Mouse (Mus musculus): ENCODE measurements around the gene Fam208b.
A peak's percentile ranks its signal among the peaks of the same experiment; 100 is the strongest.

Gene Fam208b

GRCm38 (mm10) chr13:3610795-3611438, at the start of gene Fam208b:
Gene Fam208b (minus strand): TSS chr13:3611108.
- peak; percentile 98 to 99 for DNase-seq

GRCm38 (mm10) chr13:3659163-3660160, 48.6 kb upstream of the Fam208b start:
- no peak for DNase-seq

- DNase-seq = no peak
Measured at GRCm38 (mm10) chr13:3654432-3654831, 43.5 kb upstream of the Fam208b start.

DNA sequence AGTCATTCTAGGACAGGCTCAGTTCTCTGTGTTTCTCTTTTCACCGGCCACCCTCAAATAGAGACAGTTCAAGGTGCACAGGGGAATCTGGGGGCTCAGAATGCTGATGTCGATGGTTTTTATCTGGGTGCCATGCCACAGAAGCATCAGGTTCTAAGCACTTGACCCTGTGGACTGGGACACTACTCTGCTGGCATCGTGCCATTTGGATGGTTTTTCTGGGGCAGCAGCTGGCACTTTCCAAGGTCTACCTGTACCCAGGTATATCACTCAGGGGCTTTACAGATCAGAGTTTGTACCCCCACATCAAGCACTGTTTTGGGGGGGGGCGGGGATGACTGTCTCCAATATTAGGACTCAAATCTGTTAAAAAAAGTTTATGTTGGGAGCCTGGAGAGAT, 39.7 kb upstream of the Fam208b start:
- no peak for DNase-seq

DNA sequence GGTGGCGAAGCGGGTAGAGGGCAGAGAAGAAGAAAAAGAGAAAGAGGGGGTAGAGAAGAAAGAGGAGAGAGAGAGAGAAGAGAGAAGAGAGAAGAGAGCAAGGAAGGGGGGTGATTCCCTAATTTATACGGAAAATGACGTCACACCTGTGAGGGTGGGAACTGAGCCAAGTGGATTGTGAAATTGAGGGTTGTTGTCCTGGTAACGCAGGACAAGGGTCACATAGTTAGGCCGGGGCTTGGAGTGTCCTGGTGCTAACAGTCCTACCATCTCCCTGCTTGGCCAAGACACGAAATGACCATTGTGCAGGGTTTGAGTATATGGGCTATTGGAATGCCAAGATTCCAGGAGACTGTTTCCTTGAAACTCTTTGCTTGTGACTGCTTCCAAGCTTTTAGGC, 35.7 kb upstream of the Fam208b start:
- no peak for DNase-seq

DNA sequence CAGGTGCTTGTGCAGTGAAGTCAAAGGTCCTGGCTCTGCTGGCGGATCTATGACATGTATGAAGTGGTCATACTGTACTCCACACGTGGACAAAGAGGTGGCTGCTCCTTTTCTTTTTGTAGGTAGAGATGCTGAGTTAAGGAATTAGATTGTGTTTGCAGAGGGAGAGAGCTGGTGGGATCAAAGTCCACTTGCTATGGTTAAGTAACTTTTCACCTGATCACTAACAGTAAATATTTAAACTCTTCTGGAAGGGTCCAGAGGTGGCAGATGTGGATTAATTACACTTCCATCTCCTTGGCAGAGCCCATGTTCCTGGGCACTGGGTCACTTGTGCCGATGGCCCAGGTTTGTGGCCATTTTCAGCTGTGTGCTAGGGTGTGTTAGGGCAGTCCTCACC, 35.0 kb upstream of the Fam208b start:
- DNase-seq = no peak

- DNase-seq = peak; percentile 30 to 31
Measured at GRCm38 (mm10) chr13:3644871-3645270, 34.0 kb upstream of the Fam208b start.

- no peak for DNase-seq
Measured at GRCm38 (mm10) chr13:3642538-3642937, 31.6 kb upstream of the Fam208b start.

- peak; percentile 55 to 57 for DNase-seq
Measured at GRCm38 (mm10) chr13:3642049-3642448, 31.1 kb upstream of the Fam208b start.

DNA sequence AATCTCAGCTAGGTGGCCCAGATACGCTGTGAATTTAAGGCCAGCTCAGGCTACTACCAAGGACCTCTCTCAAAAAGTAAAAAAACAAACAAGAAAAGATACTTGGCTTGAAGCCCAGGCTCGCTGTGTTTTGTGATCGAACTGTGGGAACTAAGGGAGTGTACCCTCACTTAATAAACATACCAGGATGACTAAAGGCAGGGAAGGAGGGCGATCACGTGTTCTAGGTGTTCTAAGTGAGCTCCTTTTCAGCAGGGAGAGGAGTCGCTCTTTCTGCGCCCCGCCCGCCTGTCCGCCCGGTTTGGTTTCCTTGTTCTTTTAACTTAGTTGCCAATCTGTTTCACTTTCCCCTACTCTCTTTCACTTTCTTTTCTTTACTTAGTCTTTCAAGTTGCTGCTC, 25.9 kb upstream of the Fam208b start:
- DNase-seq = peak; percentile 39 to 44

DNA sequence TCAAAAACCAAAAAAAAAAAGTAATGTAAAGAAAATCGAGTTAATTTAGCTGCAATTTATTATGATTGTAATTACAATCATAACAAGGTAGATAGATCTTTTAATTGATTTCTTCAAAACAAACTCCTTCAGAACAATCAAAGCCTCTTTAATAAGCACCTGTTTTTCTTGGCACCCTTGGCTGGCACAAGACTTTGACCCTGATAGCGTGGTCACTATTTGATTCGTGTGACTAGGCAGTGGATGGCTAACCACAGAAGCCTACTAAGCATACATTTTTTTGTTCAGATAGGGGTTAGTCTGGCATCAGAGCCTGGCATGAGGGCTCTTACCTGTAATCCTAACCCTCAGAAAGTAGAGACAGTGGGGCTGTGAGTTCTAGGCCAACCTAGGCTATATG, 24.2 kb upstream of the Fam208b start:
- no peak for DNase-seq

GRCm38 (mm10) chr13:3633895-3634811, 23.2 kb upstream of the Fam208b start, which contains the start of gene Asb13:
Gene Asb13 (plus strand): TSS chr13:3634032.
- peak; percentile 84 to 86 for DNase-seq

- no peak for DNase-seq
Measured at GRCm38 (mm10) chr13:3633131-3633530, 22.2 kb upstream of the Fam208b start.

DNA sequence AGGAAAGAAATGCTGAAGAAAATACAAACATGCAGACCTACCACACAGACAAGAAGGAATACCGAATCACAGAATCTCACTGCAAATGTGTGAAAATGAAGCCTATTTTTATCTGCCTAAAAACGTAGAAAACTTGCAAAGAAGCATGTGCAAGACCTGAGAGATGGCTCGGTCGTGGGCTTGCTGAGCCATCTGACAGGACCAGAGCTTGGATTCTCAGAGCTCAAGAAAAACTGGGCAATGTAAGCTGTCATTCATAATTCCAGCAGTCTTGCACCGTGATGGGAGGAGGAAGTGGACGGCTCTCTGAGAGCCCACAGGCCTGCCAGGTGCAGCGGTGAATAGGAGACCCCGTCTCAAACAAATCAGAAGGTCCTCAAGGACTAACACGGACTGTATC, 21.6 kb upstream of the Fam208b start:
- no peak for DNase-seq

DNA sequence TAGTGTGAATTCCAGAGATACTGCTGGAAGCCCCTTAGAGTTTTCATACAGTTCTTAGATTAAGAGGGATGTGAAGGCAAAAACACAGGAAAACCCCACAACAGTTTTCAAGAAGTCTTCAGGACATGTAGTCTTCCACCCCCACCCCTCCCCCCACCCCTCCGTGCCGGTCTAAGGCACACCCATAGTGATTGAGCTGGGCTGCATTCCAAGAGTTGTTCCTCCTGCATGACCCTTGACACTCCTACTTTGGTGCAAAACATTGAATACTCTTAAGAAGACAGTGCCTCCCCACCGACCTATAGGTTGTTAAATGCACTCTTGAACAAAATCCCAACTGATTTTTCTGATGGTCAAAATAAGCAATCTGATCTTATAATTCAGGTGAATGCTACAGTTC, 17.2 kb upstream of the Fam208b start:
- DNase-seq = no peak

DNA sequence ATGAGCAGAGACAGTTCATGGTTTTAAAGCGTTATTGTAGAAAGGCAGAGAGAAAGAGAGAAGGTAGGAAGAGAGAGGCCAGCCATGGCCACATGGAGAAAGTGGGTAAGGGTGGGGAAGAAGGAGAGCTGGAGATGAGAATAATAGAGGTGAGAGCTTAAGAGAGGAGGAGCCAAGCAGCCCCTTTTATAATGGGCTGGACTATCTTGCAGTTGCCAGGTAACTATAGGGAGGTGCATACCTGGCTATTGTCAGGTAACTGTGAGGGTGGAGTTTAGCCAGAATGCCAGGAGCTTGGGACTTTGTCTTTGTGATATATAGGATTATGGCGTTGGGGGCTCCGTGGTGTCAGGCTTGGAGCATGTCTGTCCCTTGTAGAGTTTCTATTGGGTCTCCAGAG, 16.2 kb upstream of the Fam208b start:
- no peak for DNase-seq

- peak in 1 of 2 experiments; percentile 22 for DNase-seq
Measured at GRCm38 (mm10) chr13:3610118-3610794, 652 bp downstream of the Fam208b start.

DNA sequence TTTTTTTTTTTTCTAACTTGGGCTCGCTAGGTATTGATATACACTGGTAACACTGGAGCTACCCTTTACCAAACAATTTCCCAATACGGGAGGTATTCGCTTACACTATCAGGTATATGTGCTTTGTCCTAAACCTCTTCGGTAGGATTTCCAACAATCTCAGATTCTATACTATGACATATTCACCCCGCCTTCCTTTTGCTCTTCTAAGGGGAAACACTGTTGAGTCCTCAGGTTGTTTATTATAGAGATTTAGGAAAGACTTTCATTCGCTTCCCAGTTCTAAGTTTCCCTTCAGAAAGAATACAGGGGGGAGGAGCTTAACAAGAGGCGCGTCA, 1.2 kb downstream of the Fam208b start:
- DNase-seq = no peak

DNA sequence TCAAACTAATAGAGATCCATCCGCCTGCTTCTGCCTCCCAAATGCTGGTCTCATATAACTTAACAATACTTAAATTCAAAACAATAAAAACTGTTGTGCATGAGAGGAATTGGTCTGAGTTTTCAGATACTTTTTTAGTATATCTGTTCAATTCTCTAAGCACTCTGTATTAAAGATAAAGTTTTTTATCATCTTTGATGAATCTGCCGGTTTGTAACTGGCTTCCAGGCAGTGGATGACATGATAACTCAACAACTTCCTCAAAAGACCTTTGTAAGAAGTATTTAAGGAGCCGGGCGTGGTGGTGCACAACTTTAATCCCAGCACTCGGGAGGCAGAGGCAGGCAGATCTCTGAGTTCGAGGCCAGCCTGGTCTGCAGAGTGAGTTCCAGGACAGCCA, 14.7 kb downstream of the Fam208b start:
- no peak for DNase-seq

DNA sequence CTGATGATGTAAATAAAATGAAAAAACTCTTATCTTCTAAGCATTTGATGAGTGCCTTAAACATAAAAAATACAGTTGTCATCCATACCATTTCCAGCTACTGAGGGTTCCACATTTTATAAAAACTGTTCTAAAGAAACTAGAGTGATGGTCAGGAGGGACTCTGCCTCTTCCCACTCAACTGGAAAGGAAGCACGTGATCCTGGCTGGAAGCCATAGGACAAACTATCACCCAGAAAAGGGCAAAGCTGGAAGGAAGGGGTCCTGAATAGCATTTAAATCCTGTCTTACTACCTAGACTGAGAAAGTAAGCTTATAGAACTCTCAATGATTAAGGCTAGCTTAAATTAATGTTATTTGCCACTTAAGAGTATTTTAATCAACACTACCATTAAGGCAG, 16.6 kb downstream of the Fam208b start:
- no peak for DNase-seq

DNA sequence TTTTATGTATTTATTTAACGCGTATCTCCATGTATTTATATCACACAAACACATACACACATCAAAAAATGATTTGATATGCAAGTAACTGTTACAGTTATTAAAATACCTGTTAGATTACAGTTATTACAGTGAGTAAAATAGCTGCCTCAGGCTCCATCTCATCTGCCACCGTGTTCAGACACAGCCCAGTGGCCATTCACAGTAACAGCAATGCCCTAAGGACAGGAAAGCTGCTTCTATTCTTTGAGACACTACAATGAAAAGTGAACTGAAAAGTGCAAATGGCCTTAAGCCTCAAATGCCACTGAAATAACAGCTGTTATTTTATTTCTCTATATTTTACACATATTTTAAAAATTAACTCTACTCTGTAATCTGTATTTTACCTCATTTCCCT, 20.1 kb downstream of the Fam208b start:
- no peak for DNase-seq

DNA sequence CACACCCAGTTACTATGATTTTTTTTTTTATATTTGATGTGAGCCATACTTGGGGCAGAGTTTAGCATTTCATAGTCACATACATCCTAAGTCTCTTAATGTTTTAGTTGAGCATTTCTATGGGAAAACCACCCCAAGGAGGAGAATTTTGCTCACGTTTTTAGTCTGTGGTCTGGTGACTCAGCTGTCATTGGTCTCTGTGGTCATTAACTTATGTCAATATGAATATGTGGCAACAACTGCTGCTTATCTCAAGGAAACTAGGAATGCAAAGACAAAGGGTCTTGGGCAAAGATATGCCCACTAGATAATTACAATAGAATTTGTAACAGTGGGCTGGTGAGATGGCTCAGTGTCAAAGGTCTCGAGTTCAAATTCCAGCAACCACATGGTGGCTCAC, 47.0 kb downstream of the Fam208b start:
- no peak for DNase-seq
